Mouse (Mus musculus) brain, adult 2 months (tissue): ENCODE data around the gene Tssk6.

Experiments
- DNase-seq: peaks from one replicate; pipeline ENCODE4 v3.0.0; 2011; ENCODE audit warnings: low read depth, low spot score

Tssk6 gene

GRCm38 (mm10) chr8:69902163-69903062 lies at the start of gene Tssk6, which contains the start of the genes Ndufa13 and Yjefn3:
Tssk6 (plus strand) TSS chr8:69902184.
Ndufa13 (minus strand) TSS chr8:69902558.
Yjefn3 (minus strand) TSS chr8:69902712.
- DNase-seq = no peak

GRCm38 (mm10) chr8:69853869-69854268 lies 48.1 kb upstream of the Tssk6 start:
- no peak for DNase-seq

GRCm38 (mm10) chr8:69860807-69861206 lies 41.2 kb upstream of the Tssk6 start:
- DNase-seq = no peak

DNA sequence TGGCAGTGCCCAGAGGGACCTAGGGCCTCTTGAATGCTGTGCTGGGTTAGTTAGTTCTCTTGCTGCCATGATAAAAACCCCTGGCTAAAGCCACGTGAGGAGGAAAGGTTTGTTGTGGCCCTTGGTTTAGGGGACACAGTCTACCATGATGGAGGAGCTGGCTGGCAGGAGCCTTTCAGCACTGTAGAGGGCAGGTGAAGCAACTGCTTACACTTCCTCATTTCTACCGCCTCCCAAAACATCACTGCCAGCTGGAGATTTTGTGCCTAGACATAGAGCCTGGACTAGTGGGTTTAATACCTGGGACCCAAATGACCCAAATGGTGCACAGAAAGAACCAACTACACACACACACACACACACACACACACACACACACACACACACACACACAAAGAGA lies 40.7 kb upstream of the Tssk6 start:
- DNase-seq = no peak

GRCm38 (mm10) chr8:69863387-69864020 lies 38.5 kb upstream of the Tssk6 start:
- peak; percentile 65 for DNase-seq

GRCm38 (mm10) chr8:69864180-69864579 lies 37.8 kb upstream of the Tssk6 start:
- DNase-seq = no peak

DNA sequence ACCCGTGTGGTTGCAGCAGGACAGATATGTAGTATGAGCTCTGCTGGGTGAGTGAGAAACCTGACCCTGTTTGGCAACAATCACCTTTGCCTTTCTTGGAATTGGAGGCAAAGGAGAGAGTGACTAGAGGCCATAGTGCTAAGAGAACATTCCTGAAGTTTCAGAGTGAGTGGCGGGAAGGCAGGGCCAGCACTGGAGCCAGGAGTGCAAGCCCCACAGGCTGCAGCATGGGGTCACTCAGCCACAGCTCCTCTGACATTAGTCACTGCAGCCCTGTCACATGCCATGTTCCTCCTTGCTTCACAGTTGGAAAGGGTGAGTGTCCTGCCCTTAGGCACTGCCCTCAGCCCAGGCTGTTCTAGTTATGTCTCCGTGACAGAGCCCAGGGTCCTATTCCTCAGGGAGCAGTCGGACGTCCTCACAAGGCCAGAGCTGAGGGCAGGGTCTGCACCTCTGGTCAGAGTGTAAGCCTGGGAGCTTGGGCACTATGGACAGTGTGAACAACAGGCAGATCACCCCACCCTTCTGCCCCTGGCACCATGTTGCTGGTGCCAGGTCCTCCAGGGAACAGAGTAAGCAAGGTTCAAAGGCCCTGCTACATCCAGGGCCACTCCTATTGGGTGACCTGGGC lies 34.2 kb upstream of the Tssk6 start:
- no peak for DNase-seq

DNA sequence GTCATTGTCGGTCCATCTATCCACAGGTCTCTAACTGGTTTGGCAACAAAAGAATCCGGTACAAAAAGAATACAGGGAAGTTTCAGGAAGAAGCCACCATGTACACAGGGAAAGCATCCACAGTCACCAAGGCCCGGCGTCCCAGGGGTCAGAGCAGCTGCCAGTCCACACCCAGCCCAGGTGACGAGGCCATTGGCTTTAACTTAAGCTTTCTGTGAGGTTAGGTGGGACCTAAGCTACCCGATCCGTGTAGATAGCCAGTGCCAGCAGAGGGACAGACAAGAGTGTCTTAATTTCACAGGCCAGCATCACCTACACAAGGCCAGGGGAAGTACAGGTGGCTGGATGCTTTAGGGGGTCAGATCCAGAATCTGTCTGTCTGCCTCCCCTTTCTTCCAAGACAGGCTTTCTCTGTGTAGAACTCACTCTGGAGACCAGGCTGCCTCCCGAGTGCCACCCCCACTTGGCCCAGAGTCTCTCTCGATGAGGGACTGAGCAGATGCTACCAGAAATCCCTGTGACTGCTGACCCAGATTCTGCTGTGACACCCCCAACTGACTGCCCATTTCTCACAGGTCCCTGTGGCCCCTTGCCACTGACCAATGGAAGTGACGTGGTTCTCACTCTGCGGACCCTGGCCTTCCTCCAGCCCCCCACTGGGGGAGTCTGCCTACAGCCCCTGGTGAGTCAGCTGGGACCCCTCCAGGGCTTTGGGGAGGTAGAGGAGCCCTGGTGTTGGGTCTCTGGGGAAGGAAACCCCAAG lies 31.8 kb upstream of the Tssk6 start:
- DNase-seq = peak; percentile 82

DNA sequence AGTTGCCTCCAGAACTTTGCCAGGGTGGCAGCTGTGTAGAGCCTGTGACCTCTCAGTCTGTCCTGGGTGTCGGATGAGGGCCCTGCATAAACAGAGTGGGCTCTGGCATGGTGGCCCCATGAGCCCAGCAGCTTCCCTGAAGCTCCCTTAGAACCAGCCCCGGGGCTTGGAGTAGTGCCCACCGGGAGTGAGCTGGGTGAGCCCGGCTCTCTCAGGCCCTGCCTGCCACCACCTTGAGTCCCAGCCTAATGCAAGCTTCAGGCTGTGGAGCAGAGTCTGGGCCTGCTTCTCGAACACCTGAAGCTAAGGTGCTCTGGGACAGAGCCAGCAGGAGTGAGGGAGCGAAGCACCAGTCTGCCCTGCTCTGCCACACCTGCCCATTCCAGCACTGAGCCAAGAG lies 31.1 kb upstream of the Tssk6 start:
- DNase-seq = no peak

DNA sequence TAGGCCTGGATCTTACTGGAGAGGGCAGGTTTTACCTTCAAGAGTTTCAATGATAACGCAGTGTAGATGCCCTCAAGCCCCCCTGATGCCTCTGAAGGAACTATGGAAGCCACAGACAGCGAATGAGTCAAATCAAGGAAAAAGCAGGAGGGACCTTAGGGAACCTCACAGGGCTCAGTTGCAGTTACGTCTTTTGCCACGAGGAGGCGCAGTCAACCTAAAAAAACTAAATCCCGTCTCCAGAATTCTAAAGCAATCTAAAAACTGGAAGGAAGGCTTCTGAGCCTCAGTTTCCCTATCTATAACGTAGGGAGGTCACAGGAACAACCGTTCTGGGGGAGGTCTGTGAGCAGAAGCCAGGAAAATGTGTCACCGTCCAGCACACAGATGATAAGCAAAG lies 27.8 kb upstream of the Tssk6 start:
- DNase-seq = peak; percentile 77

DNA sequence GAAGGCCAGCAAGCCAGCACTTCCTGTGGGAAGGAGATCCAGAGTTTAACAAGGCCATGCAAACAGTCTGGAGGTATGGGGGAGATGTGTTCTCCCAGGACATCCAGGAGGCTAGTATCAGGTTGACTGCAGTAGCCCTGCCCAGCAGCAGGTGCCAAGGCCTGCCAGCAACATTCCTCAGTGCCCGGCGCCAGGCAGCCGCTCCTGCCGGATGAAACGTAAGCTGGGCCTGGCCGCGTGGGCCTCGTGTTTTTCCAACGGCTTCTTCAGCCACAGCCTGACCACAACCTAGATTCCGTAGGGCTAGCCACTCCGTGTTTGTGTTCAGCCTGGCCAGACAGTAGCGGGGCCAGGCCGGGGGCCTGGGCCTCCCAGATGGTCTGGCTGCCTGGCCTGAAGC lies 27.3 kb upstream of the Tssk6 start:
- no peak for DNase-seq

DNA sequence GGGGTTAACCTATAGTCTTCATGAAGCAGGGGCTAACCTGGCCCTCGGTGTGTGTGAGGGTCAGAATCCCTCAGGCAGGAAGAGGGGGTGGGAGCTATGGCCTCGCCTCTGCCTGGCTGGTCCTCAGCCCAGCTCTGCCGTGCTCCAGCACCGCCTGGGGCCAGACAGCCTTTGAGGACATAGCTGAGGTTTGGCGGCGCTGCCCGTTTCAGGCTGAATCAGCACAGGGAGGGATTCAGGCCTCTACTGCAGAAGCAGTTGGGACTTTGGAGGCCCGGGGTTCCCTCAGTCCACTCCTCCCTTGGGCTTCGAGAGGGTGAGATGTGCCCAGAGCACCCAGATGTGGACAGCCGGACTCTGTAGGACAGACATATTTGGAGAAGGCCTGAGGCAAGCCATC lies 25.9 kb upstream of the Tssk6 start:
- DNase-seq = no peak

GRCm38 (mm10) chr8:69876967-69877366 lies 25.0 kb upstream of the Tssk6 start:
- no peak for DNase-seq

- no peak for DNase-seq
Measured at GRCm38 (mm10) chr8:69877396-69877795, 24.6 kb upstream of the Tssk6 start.

DNA sequence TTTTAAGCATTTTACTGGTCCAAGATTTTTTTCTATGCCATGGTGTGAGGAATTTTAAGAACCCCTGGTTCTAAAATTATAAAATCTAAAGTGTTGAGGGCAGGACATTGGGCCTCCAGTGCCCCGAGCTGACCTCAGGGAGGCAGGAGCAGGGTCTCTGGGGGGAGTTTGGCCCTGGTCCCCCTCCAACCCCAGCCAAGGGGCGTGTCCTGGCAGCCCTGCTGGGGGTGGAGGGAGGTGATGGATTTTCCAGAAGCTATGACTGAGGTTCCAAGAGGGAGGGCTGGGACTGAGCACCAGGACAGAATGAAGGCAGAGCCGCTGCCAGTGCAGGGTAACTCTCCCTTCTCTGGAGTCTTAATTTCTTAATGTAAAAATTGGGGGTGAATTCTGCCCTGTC lies 24.0 kb upstream of the Tssk6 start:
- no peak for DNase-seq

DNA sequence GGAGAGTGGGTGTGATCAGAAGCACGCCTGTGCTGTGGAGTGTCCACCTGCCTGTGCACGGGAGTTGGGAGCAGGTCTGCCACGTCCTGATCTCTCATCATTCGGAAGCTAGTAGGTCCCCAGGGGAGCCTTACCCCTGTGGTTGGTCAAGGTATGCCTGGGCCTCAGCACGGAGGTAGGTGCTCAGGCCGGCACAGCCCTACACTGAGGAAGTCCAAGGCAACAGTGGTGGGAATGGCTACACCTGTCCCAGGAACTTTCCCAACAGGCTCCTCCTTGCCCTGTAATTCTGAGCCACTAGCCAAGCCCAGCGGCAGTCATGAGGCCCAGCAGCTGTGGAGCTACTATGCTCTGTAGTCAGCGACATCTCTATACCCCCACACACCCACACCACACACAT lies 22.3 kb upstream of the Tssk6 start:
- DNase-seq = no peak

- DNase-seq = no peak
Measured at GRCm38 (mm10) chr8:69880841-69881240, 21.1 kb upstream of the Tssk6 start.

DNA sequence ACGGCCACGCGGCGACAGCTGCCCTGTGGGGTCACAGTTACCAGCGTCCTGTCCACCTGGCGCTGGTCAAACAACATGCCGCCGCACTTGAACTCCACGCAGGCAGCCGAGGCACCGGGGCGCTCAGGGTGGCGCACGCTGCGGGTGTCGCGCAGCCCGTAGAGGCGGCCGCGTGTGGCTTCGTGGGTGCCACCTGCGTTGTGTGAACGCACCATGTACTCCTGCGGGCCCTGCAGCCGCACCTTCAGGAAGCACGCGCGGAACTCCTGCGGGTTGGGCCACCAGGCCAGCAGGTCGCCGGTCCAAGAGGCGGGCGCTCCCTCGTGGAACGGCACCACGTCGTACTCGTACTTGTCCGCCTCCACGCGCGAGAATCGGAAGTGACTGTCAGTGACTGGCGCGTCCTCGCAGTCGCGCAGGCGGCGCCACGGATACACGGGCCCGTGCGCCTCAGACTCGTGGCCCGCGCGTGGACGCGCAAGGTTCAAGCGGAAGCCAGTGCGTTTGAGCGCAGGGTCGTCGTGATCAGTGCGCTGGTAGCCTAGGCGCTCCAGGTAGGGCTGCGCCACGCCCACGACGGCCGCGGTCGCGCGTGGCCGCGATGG lies 20.6 kb upstream of the Tssk6 start:
- DNase-seq = no peak

DNA sequence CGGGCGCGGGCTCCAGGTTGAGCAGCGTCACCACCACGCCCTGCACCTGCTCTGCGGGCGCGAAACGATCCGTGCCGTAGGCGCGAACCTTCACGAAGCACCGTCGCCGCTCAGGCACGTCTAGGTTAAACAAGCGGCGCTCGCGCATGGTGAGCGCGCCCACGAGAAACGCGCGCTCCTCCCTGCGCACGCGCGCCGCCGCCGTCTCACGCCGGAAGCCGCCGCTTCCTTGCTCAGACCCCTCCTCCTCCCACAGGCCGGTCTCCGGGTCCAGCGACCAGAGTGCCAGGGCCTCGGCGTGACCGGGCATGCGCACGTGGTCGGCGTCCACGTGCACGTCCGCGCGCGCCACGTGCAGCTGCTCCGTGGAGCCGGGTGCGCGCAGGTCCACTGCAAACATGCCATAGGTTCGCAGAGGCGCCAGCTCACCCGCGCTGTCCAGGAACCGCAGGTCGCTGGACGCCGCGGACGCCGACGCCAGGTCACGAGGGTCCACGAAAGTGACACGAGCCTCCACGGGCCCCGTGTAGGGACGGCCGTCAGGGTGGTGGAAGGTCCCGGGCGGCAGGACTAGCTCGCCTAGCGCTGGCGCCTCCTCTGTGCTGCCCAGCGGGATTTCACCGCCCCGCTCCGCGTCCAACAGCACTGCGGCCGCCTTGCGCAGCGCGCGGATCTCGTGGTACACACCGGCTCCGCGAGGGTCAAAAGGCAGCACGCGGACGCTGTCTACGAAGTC lies 19.8 kb upstream of the Tssk6 start:
- DNase-seq = peak; percentile 49

GRCm38 (mm10) chr8:69882833-69883600 lies 19.0 kb upstream of the Tssk6 start:
- no peak for DNase-seq
